Mouse (Mus musculus): ENCODE measurements around the gene Elf2. TPM values are rescaled to one million over a fixed set of nuclear protein-coding genes. Genes with fewer than 3 reads are reported as not detected.

Elf2 gene
- polyA plus RNA-seq, 1 experiment from 2014 or later = 39.1 TPM

- Histone ChIP-seq H3K27me3 (no peaks in the 10 kb centered on the region), H3K36me3 (no peaks in the 10 kb centered on the region), H3K4me2 (peak overlapping the region; percentile 80), H3K27ac (replicated peaks) (peak overlapping the region; percentile 100), H3K4me1 (replicated peaks) (peaks cover 14% of the 10 kb centered on the region), H3K9me3 (no peaks in the 10 kb centered on the region), H3K9ac (peak overlapping the region; percentile 89), H3K4me3 (peak overlapping the region; percentile 87)
- peak; percentile 83 for ATAC-seq (ENCODE audit: low read depth)
- WGBS = under 1% methylated on average over 72 of the region's 86 CpGs
Measured at GRCm38 (mm10) chr3:51341268-51342081, 1.0 kb upstream of the Elf2 start.

- no peaks in the 10 kb centered on the region for H3K27me3 ChIP-seq
- H3K4me1 ChIP-seq (replicated peaks) = peaks cover 19% of the 10 kb centered on the region
- H3K4me2 ChIP-seq = peak overlapping the region; percentile 80
- H3K4me3 ChIP-seq = peak overlapping the region; percentile 87
- peak overlapping the region; percentile 100 for H3K27ac ChIP-seq (replicated peaks)
- peak overlapping the region; percentile 89 for H3K9ac ChIP-seq
- H3K36me3 ChIP-seq = no peaks in the 10 kb centered on the region
- H3K9me3 ChIP-seq = no peaks in the 10 kb centered on the region
- 0% methylated on average over 74 of the region's 113 CpGs for WGBS
- ATAC-seq (ENCODE audit: low read depth) = peak; percentile 54; the same call in 1 of the 2 replicates
Measured at GRCm38 (mm10) chr3:51339734-51340551, 520 bp downstream of the Elf2 start.

GRCm38 (mm10) chr3:51339378-51339733 lies 1.1 kb downstream of the Elf2 start:
- Histone ChIP-seq H3K4me2 (peak overlapping the region; percentile 80), H3K9ac (peak overlapping the region; percentile 89), H3K27me3 (no peaks in the 10 kb centered on the region), H3K36me3 (no peaks in the 10 kb centered on the region), H3K27ac (replicated peaks) (peak overlapping the region; percentile 100), H3K9me3 (no peaks in the 10 kb centered on the region), H3K4me3 (peak overlapping the region; percentile 87), H3K4me1 (replicated peaks) (peaks cover 22% of the 10 kb centered on the region)
- ATAC-seq (ENCODE audit: low read depth) = no peak
- 2% methylated on average over 9 of the region's 9 CpGs for WGBS

GRCm38 (mm10) chr3:51335378-51335777 lies 5.1 kb downstream of the Elf2 start:
- no peak overlapping the region for H3K9ac ChIP-seq
- H3K9me3 ChIP-seq = no peaks in the 10 kb centered on the region
- 91% methylated on average over 8 of the region's 8 CpGs for WGBS
- H3K4me1 ChIP-seq (replicated peaks) = peaks cover 38% of the 10 kb centered on the region
- ATAC-seq (ENCODE audit: low read depth) = no peak
- H3K27me3 ChIP-seq = no peaks in the 10 kb centered on the region
- no peak overlapping the region for H3K4me2 ChIP-seq
- no peak overlapping the region for H3K4me3 ChIP-seq
- no peak overlapping the region for H3K27ac ChIP-seq (replicated peaks)
- H3K36me3 ChIP-seq = no peaks in the 10 kb centered on the region

GRCm38 (mm10) chr3:51333950-51334349 lies 6.5 kb downstream of the Elf2 start:
- no peaks in the 10 kb centered on the region for H3K9me3 ChIP-seq
- no peak overlapping the region for H3K9ac ChIP-seq
- peaks cover 31% of the 10 kb centered on the region for H3K4me1 ChIP-seq (replicated peaks)
- H3K27ac ChIP-seq (replicated peaks) = 0 out of 2 replicates have a peak overlapping the region, but pooled peaks have one; percentile 52
- no peak for ATAC-seq (ENCODE audit: low read depth)
- H3K4me2 ChIP-seq = peak overlapping the region; percentile 29; the same call in 1 of the 2 replicates
- WGBS = 71% methylated on average over 6 of the region's 6 CpGs
- no peaks in the 10 kb centered on the region for H3K27me3 ChIP-seq
- H3K36me3 ChIP-seq = no peaks in the 10 kb centered on the region
- no peak overlapping the region for H3K4me3 ChIP-seq

- Histone ChIP-seq H3K4me2 (peak overlapping the region; percentile 29), H3K4me3 (no peak overlapping the region), H3K9me3 (no peaks in the 10 kb centered on the region), H3K27ac (replicated peaks) (peak overlapping the region; percentile 52), H3K36me3 (no peaks in the 10 kb centered on the region), H3K27me3 (no peaks in the 10 kb centered on the region), H3K9ac (0 out of 2 replicates have a peak overlapping the region, but pooled peaks have one; percentile 8), H3K4me1 (replicated peaks) (peaks cover 27% of the 10 kb centered on the region)
- WGBS = 42% methylated on average over 10 of the region's 10 CpGs
- no peak for ATAC-seq (ENCODE audit: low read depth)
Measured at GRCm38 (mm10) chr3:51333234-51333889, 7.1 kb downstream of the Elf2 start.

GRCm38 (mm10) chr3:51330086-51330485 lies 10.4 kb downstream of the Elf2 start:
- no peak overlapping the region for H3K27ac ChIP-seq (replicated peaks)
- WGBS = 89% methylated on average over 14 of the region's 14 CpGs
- H3K4me2 ChIP-seq = no peak overlapping the region
- 0 out of 2 replicates have a peak, but pooled peaks cover 3% of the 10 kb centered on the region for H3K9me3 ChIP-seq
- no peak overlapping the region for H3K9ac ChIP-seq
- no peak for ATAC-seq (ENCODE audit: low read depth)
- peaks cover 20% of the 10 kb centered on the region for H3K4me1 ChIP-seq (replicated peaks)
- no peak overlapping the region for H3K4me3 ChIP-seq
- H3K36me3 ChIP-seq = peaks cover 4% of the 10 kb centered on the region; the same call in 1 of the 2 replicates
- no peaks in the 10 kb centered on the region for H3K27me3 ChIP-seq

GRCm38 (mm10) chr3:51328546-51328945 lies 11.9 kb downstream of the Elf2 start:
- 0 out of 2 replicates have a peak, but pooled peaks cover 3% of the 10 kb centered on the region for H3K9me3 ChIP-seq
- no peak overlapping the region for H3K4me2 ChIP-seq
- ATAC-seq (ENCODE audit: low read depth) = no peak
- H3K27ac ChIP-seq (replicated peaks) = no peak overlapping the region
- WGBS = 88% methylated on average over 12 of the region's 12 CpGs
- peaks cover 13% of the 10 kb centered on the region for H3K36me3 ChIP-seq
- no peaks in the 10 kb centered on the region for H3K27me3 ChIP-seq
- H3K4me3 ChIP-seq = no peak overlapping the region
- H3K4me1 ChIP-seq (replicated peaks) = peaks cover 7% of the 10 kb centered on the region
- no peak overlapping the region for H3K9ac ChIP-seq

GRCm38 (mm10) chr3:51327817-51328216 lies 12.6 kb downstream of the Elf2 start:
- Histone ChIP-seq H3K4me3 (no peak overlapping the region), H3K27me3 (no peaks in the 10 kb centered on the region), H3K36me3 (peaks cover 19% of the 10 kb centered on the region), H3K27ac (replicated peaks) (peak overlapping the region; percentile 52; the same call in 1 of the 2 replicates), H3K4me1 (replicated peaks) (peaks cover under 1% of the 10 kb centered on the region; the same call in 1 of the 2 replicates), H3K4me2 (no peak overlapping the region), H3K9ac (no peak overlapping the region), H3K9me3 (0 out of 2 replicates have a peak, but pooled peaks cover 3% of the 10 kb centered on the region)
- 80% methylated on average over 5 of the region's 5 CpGs for WGBS
- no peak for ATAC-seq (ENCODE audit: low read depth)

GRCm38 (mm10) chr3:51327429-51327797 lies 13.1 kb downstream of the Elf2 start:
- Histone ChIP-seq H3K36me3 (peaks cover 20% of the 10 kb centered on the region), H3K4me2 (no peak overlapping the region), H3K4me3 (no peak overlapping the region), H3K9me3 (0 out of 2 replicates have a peak, but pooled peaks cover 3% of the 10 kb centered on the region), H3K27ac (replicated peaks) (0 out of 2 replicates have a peak overlapping the region, but pooled peaks have one; percentile 52), H3K9ac (no peak overlapping the region), H3K27me3 (no peaks in the 10 kb centered on the region), H3K4me1 (replicated peaks) (no peaks in the 10 kb centered on the region)
- WGBS = 94% methylated on average over 5 of the region's 5 CpGs
- ATAC-seq (ENCODE audit: low read depth) = no peak

GRCm38 (mm10) chr3:51326664-51327428 lies 13.6 kb downstream of the Elf2 start:
- Histone ChIP-seq H3K4me2 (no peak overlapping the region), H3K4me1 (replicated peaks) (no peaks in the 10 kb centered on the region), H3K27ac (replicated peaks) (no peak overlapping the region), H3K36me3 (peaks cover 24% of the 10 kb centered on the region), H3K9me3 (0 out of 2 replicates have a peak, but pooled peaks cover 3% of the 10 kb centered on the region), H3K4me3 (no peak overlapping the region), H3K27me3 (no peaks in the 10 kb centered on the region), H3K9ac (no peak overlapping the region)
- WGBS = 70% methylated on average over 3 of the region's 3 CpGs
- peak; percentile 69; the same call in 1 of the 2 replicates for ATAC-seq (ENCODE audit: low read depth)
